Mouse (Mus musculus) lung, adult 2 months (tissue): ENCODE results near the gene Lrrn2.

Experiments used
- CTCF ChIP-seq: fragments of 200-500 bp; IDR thresholded peaks from 2 replicates; pipeline ENCODE4 v1.5.1; 2011; ENCODE audit warnings: mild to moderate bottlenecking, low read length, control low read depth; ENCODE audit not compliant: insufficient read depth
- POLR2A ChIP-seq: fragments of 200-500 bp; IDR thresholded peaks from 2 replicates; pipeline ENCODE4 v1.6.1; 2011; ENCODE audit warnings: low read depth, mild to moderate bottlenecking, control low read depth, low read length, borderline replicate concordance; ENCODE audit errors: extremely low read depth

- TF ChIP-seq POLR2A (no peak), CTCF (no peak)
These were observed 8.7 kb downstream of the Lrrn2 start for GRCm38 (mm10) chr1:132888811-132889210.
